Mouse (Mus musculus) heart, embryonic 10.5 days (tissue): ENCODE measurements around the gene Sbno2. TPM values are rescaled to one million over a fixed set of nuclear protein-coding genes. Genes with fewer than 3 reads are reported as not detected.
A peak's percentile ranks its signal among the peaks of the same experiment; 100 is the strongest.

Experiments
- DNase-seq: peaks from one replicate; pipeline ENCODE4 v3.0.0-alpha.2; 2017; ENCODE audit warnings: low spot score
- H3K27ac ChIP-seq: fragments of 300-500 bp; sonication (generic); 2 replicates; pipeline ENCODE4 v1.5.1; 2016; ENCODE audit warnings: mild to moderate bottlenecking
- H3K27me3 ChIP-seq: fragments of 300-500 bp; sonication (generic); 2 replicates; pipeline ENCODE4 v1.6.1; 2016; ENCODE audit warnings: mild to moderate bottlenecking; ENCODE audit not compliant: poor library complexity, insufficient read depth, severe bottlenecking
- H3K36me3 ChIP-seq: fragments of 300-500 bp; sonication (generic); 2 replicates; pipeline ENCODE4 v1.6.1; 2016; ENCODE audit warnings: mild to moderate bottlenecking, moderate library complexity
- H3K4me1 ChIP-seq: fragments of 300-500 bp; sonication (generic); 2 replicates; pipeline ENCODE4 v1.6.1; 2016; ENCODE audit warnings: mild to moderate bottlenecking
- H3K4me3 ChIP-seq: fragments of 300-500 bp; sonication (generic); 2 replicates; pipeline ENCODE4 v1.5.1; 2016; ENCODE audit warnings: mild to moderate bottlenecking, moderate library complexity
- H3K9me3 ChIP-seq: fragments of 300-500 bp; sonication (generic); 2 replicates; pipeline ENCODE4 v1.6.1; 2016; ENCODE audit warnings: mild to moderate bottlenecking, moderate library complexity
- WGBS: fragments of 180-500 bp; shearing (Covaris S2); methylation state at CpG from one replicate; pipeline ENCODE4 v1.1.7; 2016; 5-methylcytosine and 5-hydroxymethylcytosine counted together
- polyA plus RNA-seq: library from polyadenylated mRNA; unstranded; fragments of >200 nt; fragmentation: Nextera tagmentation; extraction: Ambion mirVana; gene quantifications from 2 replicates; pipeline ENCODE4 v1.2.1, GENCODE M21; 2016

The Sbno2 gene
- polyA plus RNA-seq, 1 experiment from 2014 or later, result 15.6 TPM

DNA sequence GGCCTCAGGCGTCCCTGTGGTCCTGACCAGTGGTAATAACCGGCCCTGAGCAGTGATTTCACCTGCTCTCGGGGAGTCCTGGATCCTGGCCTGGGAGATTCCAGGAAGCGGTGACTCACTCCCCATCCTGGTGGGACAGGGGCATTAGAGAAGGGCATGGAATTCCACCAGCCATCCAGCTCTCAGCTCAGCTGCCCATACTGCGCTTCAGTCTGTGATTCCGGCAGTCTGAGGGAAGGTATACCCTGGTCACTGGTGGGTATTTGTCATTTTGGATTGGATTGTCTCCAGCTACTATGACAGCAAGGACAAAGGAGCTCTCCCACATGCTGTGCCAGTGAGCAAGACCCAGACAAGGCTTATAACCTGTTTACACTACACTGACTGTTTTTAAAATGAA lies 2.3 kb upstream of the Sbno2 start:
- H3K36me3 ChIP-seq, result no peaks in the 10 kb centered on the region

DNA sequence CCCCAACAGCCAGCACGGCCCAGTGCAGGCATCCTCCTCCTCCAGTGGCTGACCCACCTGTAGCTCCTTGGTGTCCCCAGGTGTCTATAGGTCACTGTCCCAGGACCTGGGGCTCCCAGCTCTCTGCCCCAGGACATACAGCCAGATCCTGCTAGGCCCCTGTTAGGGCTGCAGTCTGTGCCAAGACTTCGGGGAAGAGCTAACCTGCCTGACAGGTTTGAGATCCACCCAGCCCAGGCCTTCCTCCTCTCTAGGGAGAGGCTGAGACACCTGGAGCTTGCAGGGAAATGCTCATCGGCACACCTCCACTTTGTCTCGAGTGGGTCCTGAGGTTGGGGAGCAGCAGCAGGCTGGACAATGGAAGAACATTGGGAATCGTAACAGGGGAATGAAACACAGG lies 555 bp upstream of the Sbno2 start:
- 57% methylated on average over 5 of the region's 5 CpGs for WGBS
- Histone ChIP-seq H3K4me1 (peaks cover 26% of the 10 kb centered on the region), H3K36me3 (no peaks in the 10 kb centered on the region), H3K27ac (0 out of 2 replicates have a peak overlapping the region, but pooled peaks have one; percentile 25), H3K9me3 (no peaks in the 10 kb centered on the region), H3K27me3 (no peaks in the 10 kb centered on the region), H3K4me3 (no peak overlapping the region)
- DNase-seq, result no peak

More for the DNA sequence above, 2.3 kb upstream of the Sbno2 start:
- Histone ChIP-seq H3K4me1 (peaks cover 11% of the 10 kb centered on the region), H3K4me3 (no peak overlapping the region), H3K27me3 (no peaks in the 10 kb centered on the region), H3K9me3 (no peaks in the 10 kb centered on the region), H3K27ac (no peak overlapping the region)
- no peak for DNase-seq
- WGBS, result 54% methylated on average over 6 of the region's 6 CpGs

DNA sequence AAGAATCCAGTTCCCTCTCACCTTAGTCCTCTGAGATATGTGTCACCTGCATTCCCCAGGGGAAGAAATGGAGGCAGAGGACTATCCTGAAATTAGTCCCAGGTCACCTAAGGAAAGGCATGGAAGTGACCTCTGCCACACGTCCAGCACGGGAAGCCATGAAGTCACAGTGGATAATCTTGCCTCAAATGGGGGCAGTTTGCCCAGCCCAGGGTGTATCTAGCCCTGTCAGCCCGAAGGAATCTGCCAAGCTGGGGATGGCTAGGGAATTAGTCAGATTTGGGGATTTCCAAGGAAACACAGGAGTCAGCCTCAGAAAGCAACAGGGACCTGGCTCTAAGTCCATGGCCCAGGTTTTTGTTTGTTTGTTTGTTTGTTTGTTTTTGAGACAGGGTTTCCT lies 1.2 kb downstream of the Sbno2 start:
- Histone ChIP-seq H3K4me3 (no peak overlapping the region), H3K36me3 (0 out of 2 replicates have a peak, but pooled peaks cover 4% of the 10 kb centered on the region), H3K27me3 (no peaks in the 10 kb centered on the region), H3K4me1 (peaks cover 43% of the 10 kb centered on the region), H3K27ac (no peak overlapping the region), H3K9me3 (no peaks in the 10 kb centered on the region)
- 76% methylated on average over 3 of the region's 3 CpGs for WGBS
- no peak for DNase-seq

DNA sequence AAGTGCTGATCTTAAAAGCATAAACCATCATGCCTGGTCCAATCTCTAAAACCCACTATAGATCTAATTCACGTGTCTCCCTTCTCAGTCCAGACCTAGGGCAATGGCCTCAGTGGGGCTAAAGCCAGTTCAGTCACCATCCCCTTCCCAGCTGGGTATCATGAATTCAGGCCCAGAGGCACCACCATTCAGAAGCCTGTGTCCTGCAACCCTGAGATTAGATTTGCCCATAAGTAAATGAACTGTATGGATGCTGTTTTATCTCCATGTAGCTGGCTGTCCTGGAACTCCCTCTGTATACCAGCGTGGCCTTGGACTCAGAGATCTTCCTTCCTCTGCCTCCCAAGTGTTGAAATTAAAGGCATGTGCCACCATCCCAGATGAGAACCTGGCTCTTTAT lies 2.3 kb downstream of the Sbno2 start:
- Histone ChIP-seq H3K27me3 (no peaks in the 10 kb centered on the region), H3K36me3 (0 out of 2 replicates have a peak, but pooled peaks cover 4% of the 10 kb centered on the region), H3K4me3 (peak overlapping the region; percentile 97), H3K27ac (peak overlapping the region; percentile 94), H3K9me3 (no peaks in the 10 kb centered on the region), H3K4me1 (peaks cover 55% of the 10 kb centered on the region)
- WGBS, result 75% methylated on average over 2 of the region's 2 CpGs
- DNase-seq, result no peak

DNA sequence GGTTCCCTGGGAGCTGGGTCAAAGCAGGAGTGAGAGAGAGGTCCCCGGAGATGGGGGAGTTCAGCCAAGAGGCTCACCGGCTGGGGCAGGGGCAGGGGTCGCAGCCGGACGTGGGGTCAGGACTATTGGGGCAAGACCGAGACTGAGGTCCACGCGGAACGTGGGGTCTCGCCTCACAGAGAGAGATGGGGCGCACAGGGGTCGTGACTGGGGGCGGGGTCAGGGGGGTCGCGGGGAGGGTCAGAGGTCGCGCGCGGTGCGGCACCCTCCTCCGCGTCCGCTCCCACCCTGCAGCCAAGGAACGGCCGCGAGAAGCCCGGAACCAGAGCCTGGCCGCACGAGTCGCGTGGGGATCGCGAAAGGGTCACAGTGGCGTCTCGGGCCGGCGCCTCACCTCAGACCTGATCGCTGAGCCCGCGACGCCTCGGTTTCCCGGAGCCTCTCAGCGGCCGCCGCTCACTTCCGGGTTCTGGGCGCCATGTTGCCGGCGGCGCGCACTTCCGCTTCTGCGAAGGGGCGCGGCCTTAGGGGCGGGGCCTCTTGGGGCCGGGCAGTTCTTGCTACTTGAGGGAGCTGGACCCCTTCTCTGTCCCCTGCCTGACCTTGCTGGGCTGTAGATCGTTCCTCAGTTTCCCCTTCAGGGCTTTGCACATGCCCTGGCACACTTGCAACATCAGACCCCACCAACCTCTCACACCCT lies 3.0 kb downstream of the Sbno2 start:
- Histone ChIP-seq H3K4me1 (peaks cover 61% of the 10 kb centered on the region), H3K27me3 (no peaks in the 10 kb centered on the region), H3K4me3 (peak overlapping the region; percentile 97), H3K36me3 (0 out of 2 replicates have a peak, but pooled peaks cover 4% of the 10 kb centered on the region), H3K9me3 (no peaks in the 10 kb centered on the region), H3K27ac (peak overlapping the region; percentile 94)
- DNase-seq, result peak; percentile 92
- under 1% methylated on average over 58 of the region's 59 CpGs for WGBS

DNA sequence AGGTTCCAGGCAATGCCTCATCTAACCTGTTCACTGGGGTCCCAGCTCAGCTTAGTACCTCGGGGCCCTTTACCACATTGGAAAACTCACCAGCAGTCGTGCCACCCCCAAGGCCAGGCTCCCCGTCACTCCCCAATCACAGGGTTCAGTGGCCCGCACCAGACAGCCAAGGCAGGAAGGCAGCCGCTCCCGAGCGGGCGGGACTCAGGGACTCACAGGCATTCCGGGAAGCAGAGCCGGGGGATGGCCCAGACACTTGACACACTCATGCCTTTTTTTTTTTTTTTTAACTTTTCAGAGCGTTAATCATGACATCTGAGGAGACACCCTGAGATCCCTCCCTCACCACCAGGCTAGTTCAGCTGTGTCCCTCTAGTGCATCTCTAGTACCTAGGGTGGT lies 4.4 kb downstream of the Sbno2 start:
- Histone ChIP-seq H3K9me3 (no peaks in the 10 kb centered on the region), H3K4me1 (peaks cover 75% of the 10 kb centered on the region), H3K27ac (peak overlapping the region; percentile 94), H3K27me3 (no peaks in the 10 kb centered on the region), H3K36me3 (0 out of 2 replicates have a peak, but pooled peaks cover 4% of the 10 kb centered on the region), H3K4me3 (peak overlapping the region; percentile 97)
- WGBS, result 40% methylated on average over 11 of the region's 11 CpGs
- no peak for DNase-seq

DNA sequence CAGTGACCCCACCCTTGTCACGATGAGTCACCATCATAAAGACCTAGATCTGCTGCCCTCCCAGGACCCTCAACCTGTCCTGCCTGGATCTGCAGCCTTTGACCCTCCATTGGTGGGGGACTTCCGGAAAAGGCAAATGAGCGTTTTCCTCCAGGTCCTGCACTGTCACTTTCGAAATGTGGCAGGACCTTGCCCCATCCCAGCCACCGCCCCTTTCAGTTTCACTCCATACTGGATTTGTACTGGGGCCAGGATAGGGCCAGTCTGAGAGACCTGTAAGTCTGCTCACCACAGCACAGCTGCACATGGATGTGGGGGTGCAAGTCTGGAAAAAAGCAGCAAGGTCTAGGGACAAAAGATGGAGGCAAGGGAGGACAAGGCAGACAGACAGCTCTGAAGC lies 6.7 kb downstream of the Sbno2 start:
- peaks cover 92% of the 10 kb centered on the region for H3K4me1 ChIP-seq
- H3K9me3 ChIP-seq, result no peaks in the 10 kb centered on the region
- no peak overlapping the region for H3K4me3 ChIP-seq
- 0 out of 2 replicates have a peak, but pooled peaks cover 4% of the 10 kb centered on the region for H3K36me3 ChIP-seq
- DNase-seq, result no peak
- WGBS, result 80% methylated on average over 5 of the region's 5 CpGs
- no peaks in the 10 kb centered on the region for H3K27me3 ChIP-seq
- H3K27ac ChIP-seq, result 0 out of 2 replicates have a peak overlapping the region, but pooled peaks have one; percentile 18

DNA sequence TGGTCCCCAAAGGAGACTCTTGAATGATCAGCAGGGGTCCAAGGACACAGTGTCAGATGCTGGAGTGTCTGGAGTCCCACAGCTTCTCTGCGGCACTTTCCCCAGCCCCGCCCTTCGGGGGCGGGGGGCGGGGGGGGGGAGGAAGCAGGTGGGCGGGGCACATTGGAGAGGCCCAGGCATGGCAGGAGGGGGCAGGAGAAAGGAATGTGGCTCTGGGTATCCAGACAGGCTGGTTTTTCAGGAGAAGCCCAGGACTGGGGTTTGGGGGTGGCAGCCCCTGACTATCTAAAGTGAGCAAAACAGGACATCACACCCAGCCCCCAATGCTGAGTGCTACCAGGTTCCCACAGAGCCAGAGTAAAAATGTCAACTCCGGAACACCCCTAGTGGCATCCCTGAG lies 8.1 kb downstream of the Sbno2 start:
- peak; percentile 90 for DNase-seq
- Histone ChIP-seq H3K36me3 (0 out of 2 replicates have a peak, but pooled peaks cover 4% of the 10 kb centered on the region), H3K9me3 (no peaks in the 10 kb centered on the region), H3K27me3 (no peaks in the 10 kb centered on the region), H3K4me1 (peaks cover 96% of the 10 kb centered on the region), H3K4me3 (peak overlapping the region; percentile 36), H3K27ac (peak overlapping the region; percentile 80)
- WGBS, result 7% methylated on average over 6 of the region's 7 CpGs

DNA sequence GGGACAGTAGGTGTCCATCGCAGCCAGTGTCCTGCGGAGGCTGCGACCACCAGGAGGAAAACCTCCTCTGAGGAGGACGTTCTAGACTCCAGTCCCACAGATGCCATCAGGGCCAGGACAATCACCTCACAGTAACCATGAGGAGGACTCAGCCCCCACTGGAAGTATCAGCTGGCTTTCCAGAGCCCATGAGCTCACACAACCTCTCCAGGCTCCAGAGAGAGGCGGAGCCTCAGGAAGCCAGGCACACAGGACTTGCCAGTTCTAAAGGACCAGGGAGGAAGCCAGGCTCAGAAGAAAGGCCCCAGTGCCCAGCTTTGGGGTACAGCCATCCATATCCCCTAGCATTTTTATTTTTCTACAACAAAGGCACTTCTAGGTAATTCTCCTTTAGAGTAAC lies 9.8 kb downstream of the Sbno2 start:
- Histone ChIP-seq H3K27me3 (no peaks in the 10 kb centered on the region), H3K9me3 (no peaks in the 10 kb centered on the region), H3K27ac (peak overlapping the region; percentile 80; the same call in 1 of the 2 replicates), H3K4me3 (no peak overlapping the region), H3K4me1 (peaks cover 87% of the 10 kb centered on the region), H3K36me3 (peaks cover 10% of the 10 kb centered on the region; the same call in 1 of the 2 replicates)
- WGBS, result 80% methylated on average over 5 of the region's 5 CpGs
- no peak for DNase-seq

DNA sequence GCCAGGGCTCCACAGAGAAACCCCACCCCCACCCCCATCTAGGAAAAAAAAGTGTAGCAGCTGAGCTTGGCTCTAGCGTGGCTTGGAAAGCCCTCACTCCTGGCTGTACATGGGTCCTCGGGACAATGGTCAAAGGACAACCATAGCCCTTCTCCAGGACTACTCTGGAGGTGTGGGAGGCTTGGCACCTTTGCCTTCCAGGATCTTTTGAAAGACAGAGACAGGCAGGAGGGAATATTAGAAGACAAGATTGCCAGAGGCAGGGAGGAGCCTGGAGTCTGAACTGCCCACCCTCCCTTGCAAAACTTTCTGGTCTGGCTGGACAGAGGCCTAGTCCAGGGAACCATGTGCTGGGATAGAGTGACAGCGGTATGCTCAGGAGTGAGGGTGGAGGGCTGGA lies 10.7 kb downstream of the Sbno2 start:
- H3K36me3 ChIP-seq, result peaks cover 11% of the 10 kb centered on the region; the same call in 1 of the 2 replicates
- peak overlapping the region; percentile 13; the same call in 1 of the 2 replicates for H3K27ac ChIP-seq
- 74% methylated on average over 3 of the region's 3 CpGs for WGBS
- H3K4me1 ChIP-seq, result peaks cover 78% of the 10 kb centered on the region
- no peak overlapping the region for H3K4me3 ChIP-seq
- no peaks in the 10 kb centered on the region for H3K27me3 ChIP-seq
- no peaks in the 10 kb centered on the region for H3K9me3 ChIP-seq
- no peak for DNase-seq

DNA sequence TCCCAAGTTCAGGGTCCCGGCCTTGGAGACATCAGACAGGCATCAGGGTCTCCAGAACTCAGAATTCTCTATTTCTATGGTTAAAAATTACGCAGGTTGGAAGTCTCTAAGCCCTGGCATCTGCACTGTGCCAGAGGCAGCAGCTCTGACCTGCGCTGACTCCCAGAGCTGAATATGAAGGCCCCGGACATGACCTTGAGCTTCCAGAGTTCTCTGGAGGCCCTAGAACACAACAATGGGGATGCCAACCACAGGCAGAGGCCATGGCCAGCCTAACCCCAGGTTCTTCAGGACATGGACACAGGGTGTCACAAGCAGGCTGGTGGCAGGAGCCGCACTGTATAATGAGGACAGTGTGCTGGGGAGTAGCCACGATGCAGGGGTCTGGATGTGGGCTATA lies 11.3 kb downstream of the Sbno2 start:
- Histone ChIP-seq H3K27ac (peak overlapping the region; percentile 13; the same call in 1 of the 2 replicates), H3K4me1 (peaks cover 77% of the 10 kb centered on the region), H3K4me3 (no peak overlapping the region), H3K27me3 (no peaks in the 10 kb centered on the region), H3K9me3 (no peaks in the 10 kb centered on the region), H3K36me3 (peaks cover 12% of the 10 kb centered on the region)
- no peak for DNase-seq
- 89% methylated on average over 6 of the region's 6 CpGs for WGBS

DNA sequence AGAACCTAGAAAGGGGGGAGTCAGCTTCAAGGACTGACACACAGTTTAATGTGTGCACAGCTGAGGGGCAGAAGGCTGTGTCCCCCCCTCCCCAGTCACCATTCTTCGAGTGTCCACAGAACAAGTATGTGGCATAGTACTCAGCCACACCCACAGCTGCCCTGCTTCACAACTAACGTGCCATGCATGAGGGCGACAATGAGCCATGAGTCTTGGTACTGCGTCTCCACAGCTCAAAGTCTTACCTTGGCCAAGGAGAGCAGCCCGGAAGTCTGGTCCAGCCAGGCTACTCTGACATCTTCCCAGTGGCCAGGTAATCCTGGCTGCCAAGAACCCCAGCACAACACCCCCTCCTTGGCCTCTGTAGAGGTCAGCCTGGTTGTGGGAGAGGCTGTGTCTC lies 12.7 kb downstream of the Sbno2 start:
- Histone ChIP-seq H3K9me3 (no peaks in the 10 kb centered on the region), H3K27me3 (no peaks in the 10 kb centered on the region), H3K4me3 (no peak overlapping the region), H3K36me3 (peaks cover 14% of the 10 kb centered on the region), H3K4me1 (peaks cover 69% of the 10 kb centered on the region), H3K27ac (0 out of 2 replicates have a peak overlapping the region, but pooled peaks have one; percentile 38)
- WGBS, result 84% methylated on average over 5 of the region's 5 CpGs
- DNase-seq, result no peak

DNA sequence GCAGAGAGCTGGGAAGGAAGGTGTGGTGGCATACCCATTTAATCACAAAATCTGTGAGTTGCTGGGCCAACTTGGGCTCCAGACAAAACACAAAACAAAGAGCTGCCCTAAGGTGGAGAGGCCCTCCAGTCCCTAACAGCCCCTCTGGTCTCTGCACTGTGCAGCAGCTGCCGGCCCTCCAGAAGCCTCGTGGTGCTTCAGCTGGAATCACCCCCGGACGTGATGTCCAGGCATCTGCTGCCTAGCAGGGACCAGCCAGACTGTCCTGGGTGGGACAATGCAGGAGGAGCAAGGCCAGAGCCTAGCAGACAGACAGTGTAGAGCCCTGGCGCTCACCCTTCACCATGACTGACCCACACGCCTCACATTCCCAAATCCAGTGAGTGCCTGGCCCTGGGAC lies 13.8 kb downstream of the Sbno2 start:
- Histone ChIP-seq H3K4me3 (no peak overlapping the region), H3K27ac (peak overlapping the region; percentile 23; the same call in 1 of the 2 replicates), H3K27me3 (no peaks in the 10 kb centered on the region), H3K9me3 (no peaks in the 10 kb centered on the region), H3K36me3 (peaks cover 14% of the 10 kb centered on the region), H3K4me1 (peaks cover 66% of the 10 kb centered on the region)
- DNase-seq, result no peak
- WGBS, result 90% methylated on average over 6 of the region's 6 CpGs
